Mouse (Mus musculus): ENCODE data around the gene Wdr13. TPM values are rescaled to one million over a fixed set of nuclear protein-coding genes. Genes with fewer than 3 reads are reported as not detected.
A peak's percentile ranks its signal among the peaks of the same experiment; 100 is the strongest.

Wdr13 gene
- polyA plus RNA-seq, 1 experiment = 11.2 TPM

DNA sequence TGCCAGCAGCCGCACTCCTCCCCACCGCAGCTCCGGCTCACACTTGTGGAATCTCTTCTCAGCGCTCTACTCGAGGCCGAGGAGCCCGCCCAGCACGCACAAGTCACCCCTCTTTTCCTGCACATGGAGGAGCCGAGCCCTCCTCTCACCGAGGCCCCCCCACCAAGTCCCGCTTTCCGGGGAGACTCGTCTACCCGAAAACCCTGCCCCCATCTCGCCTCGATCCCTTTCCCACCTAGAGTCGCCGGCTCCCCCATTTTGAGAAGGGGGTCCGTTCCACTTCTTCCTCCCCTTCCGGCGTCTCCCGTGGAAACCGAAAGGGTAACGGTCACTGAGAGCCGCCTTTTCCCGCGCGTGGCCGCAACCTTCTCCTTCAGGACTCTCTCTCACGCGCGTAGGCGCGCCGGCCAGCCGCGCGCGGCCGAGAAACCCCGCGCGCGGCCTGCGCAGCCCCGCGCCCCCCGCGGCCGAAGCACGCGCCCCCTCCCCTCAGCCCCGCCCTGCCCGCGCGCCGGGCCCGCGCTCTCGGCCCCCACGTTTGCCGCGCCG is 58.7 kb downstream of the Wdr13 start:
- Histone ChIP-seq H3K27me3 (ENCODE audit: control insufficient read depth, insufficient read depth, low read length, poor library complexity, severe bottlenecking) (no peaks in the 10 kb centered on the region), H3K36me3 (ENCODE audit: control insufficient read depth, insufficient read depth, low read length, poor library complexity, severe bottlenecking) (peaks cover 21% of the 10 kb centered on the region), H3K9ac (ENCODE audit: low read depth, poor library complexity, severe bottlenecking) (peak overlapping the region; percentile 97), H3K9me3 (replicated peaks; ENCODE audit: control insufficient read depth, insufficient read depth, low read length, poor library complexity, severe bottlenecking) (no peaks in the 10 kb centered on the region), H3K27ac (ENCODE audit: insufficient read depth, low read length) (peak overlapping the region; percentile 41), H3K4me1 (ENCODE audit: control insufficient read depth, insufficient read depth, low read length) (no peaks in the 10 kb centered on the region), H3K4me3 (ENCODE audit: low read depth, low read length) (peak overlapping the region; percentile 83)
- TF ChIP-seq CTCF (IDR thresholded peaks at IDR 0.05; ENCODE audit: low read depth, low read length) (no peak), POLR2A (IDR thresholded peaks at IDR 0.05; ENCODE audit: insufficient read depth, low read length) (no peak), EP300 (IDR thresholded peaks at IDR 0.05; ENCODE audit: insufficient read depth, low read depth, low read length) (no peak)

Other genes starting within 250 kb of the Wdr13 start
- gene Slc35a2, start 248.9 kb downstream of the Wdr13 start, polyA plus RNA-seq (2011; ENCODE audit: insufficient read depth, insufficient read length, low read depth, missing spikeins) = 25.6 and 31.4 TPM in 2 replicates
- 83.3 and 87.9 TPM in 2 replicates for gene Pqbp1, start 233.6 kb downstream of the Wdr13 start, polyA plus RNA-seq (2011; ENCODE audit: insufficient read depth, insufficient read length, low read depth, missing spikeins)
- gene Timm17b, start 233.5 kb downstream of the Wdr13 start, polyA plus RNA-seq (2011; ENCODE audit: insufficient read depth, insufficient read length, low read depth, missing spikeins) = 41.6 and 44.9 TPM in 2 replicates
- gene Gm10491, start 225.1 kb downstream of the Wdr13 start, polyA plus RNA-seq (2011; ENCODE audit: insufficient read depth, insufficient read length, low read depth, missing spikeins) = not detected in 2 replicates
- gene Gm10490, start 223.3 kb downstream of the Wdr13 start, polyA plus RNA-seq (2011; ENCODE audit: insufficient read depth, insufficient read length, low read depth, missing spikeins) = not detected in 2 replicates
- 12.3 and 16.9 TPM in 2 replicates for gene Pcsk1n, start 213.1 kb downstream of the Wdr13 start, polyA plus RNA-seq (2011; ENCODE audit: insufficient read depth, insufficient read length, low read depth, missing spikeins)
- 31.2 and 31.7 TPM in 2 replicates for gene Eras, start 204.3 kb downstream of the Wdr13 start, polyA plus RNA-seq (2011; ENCODE audit: insufficient read depth, insufficient read length, low read depth, missing spikeins)
- 85.6 and 101 TPM in 2 replicates for gene Hdac6, start 185.0 kb downstream of the Wdr13 start, polyA plus RNA-seq (2011; ENCODE audit: insufficient read depth, insufficient read length, low read depth, missing spikeins)
- 1.3 and 1.9 TPM in 2 replicates for gene Gata1, start 154.8 kb downstream of the Wdr13 start, polyA plus RNA-seq (2011; ENCODE audit: insufficient read depth, insufficient read length, low read depth, missing spikeins)
- 15.9 and 16.6 TPM in 2 replicates for gene Glod5, start 114.4 kb downstream of the Wdr13 start, polyA plus RNA-seq (2011; ENCODE audit: insufficient read depth, insufficient read length, low read depth, missing spikeins)
- 35.4 and 35.9 TPM in 2 replicates for gene Suv39h1, start 58.1 kb downstream of the Wdr13 start, polyA plus RNA-seq (2011; ENCODE audit: insufficient read depth, insufficient read length, low read depth, missing spikeins)
- gene Was, start 42.4 kb downstream of the Wdr13 start, polyA plus RNA-seq (2011; ENCODE audit: insufficient read depth, insufficient read length, low read depth, missing spikeins) = 0.62 and 0.66 TPM in 2 replicates
- 421 and 458 TPM in 2 replicates for gene Rbm3, start 13.0 kb upstream of the Wdr13 start, polyA plus RNA-seq (2011; ENCODE audit: insufficient read depth, insufficient read length, low read depth, missing spikeins)
- 9.5 and 10.9 TPM in 2 replicates for gene Tbc1d25, start 43.3 kb upstream of the Wdr13 start, polyA plus RNA-seq (2011; ENCODE audit: insufficient read depth, insufficient read length, low read depth, missing spikeins)
- 57.6 and 59.1 TPM in 2 replicates for gene Ebp, start 60.6 kb upstream of the Wdr13 start, polyA plus RNA-seq (2011; ENCODE audit: insufficient read depth, insufficient read length, low read depth, missing spikeins)
- 8.5 and 10.8 TPM in 2 replicates for gene Porcn, start 73.6 kb upstream of the Wdr13 start, polyA plus RNA-seq (2011; ENCODE audit: insufficient read depth, insufficient read length, low read depth, missing spikeins)
- 20.1 and 24.7 TPM in 2 replicates for gene Ftsj1, start 119.5 kb upstream of the Wdr13 start, polyA plus RNA-seq (2011; ENCODE audit: insufficient read depth, insufficient read length, low read depth, missing spikeins)
- 0.63 and 1.7 TPM in 2 replicates for gene Slc38a5, start 138.2 kb upstream of the Wdr13 start, polyA plus RNA-seq (2011; ENCODE audit: insufficient read depth, insufficient read length, low read depth, missing spikeins)
- gene Ssxb10, start 194.5 kb upstream of the Wdr13 start, polyA plus RNA-seq (2011; ENCODE audit: insufficient read depth, insufficient read length, low read depth, missing spikeins) = not detected in 2 replicates
- gene Ssxb9, start 234.1 kb upstream of the Wdr13 start, polyA plus RNA-seq (2011; ENCODE audit: insufficient read depth, insufficient read length, low read depth, missing spikeins) = not detected in 2 replicates

Measured in ES-Bruce4 (cell line).